Mouse (Mus musculus): ENCODE measurements around the gene Tmem82.

The Tmem82 gene

DNA sequence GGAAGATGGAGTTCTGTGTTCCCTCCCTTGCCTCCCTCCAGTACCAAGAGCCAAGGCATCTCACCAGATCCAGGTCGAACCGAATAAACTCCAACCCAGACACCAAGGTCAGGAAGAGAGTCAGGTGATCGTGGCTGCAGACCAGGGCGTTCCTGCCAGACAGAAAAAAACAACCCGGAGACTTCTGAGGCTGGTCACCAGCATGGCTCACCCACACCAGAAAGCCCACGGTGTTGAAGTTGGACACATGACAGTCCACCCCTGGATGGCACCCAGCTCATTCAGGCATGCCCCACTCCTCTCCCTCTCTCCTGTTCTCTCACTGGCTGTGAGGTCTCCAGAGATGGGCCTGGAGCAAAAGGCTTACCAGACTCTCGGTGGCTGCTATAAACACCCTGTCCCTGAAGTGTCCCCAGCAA lies 22.9 kb upstream of the Tmem82 start:
- in situ Hi-C loops (cut with MboI, MseI): no loop called here

DNA sequence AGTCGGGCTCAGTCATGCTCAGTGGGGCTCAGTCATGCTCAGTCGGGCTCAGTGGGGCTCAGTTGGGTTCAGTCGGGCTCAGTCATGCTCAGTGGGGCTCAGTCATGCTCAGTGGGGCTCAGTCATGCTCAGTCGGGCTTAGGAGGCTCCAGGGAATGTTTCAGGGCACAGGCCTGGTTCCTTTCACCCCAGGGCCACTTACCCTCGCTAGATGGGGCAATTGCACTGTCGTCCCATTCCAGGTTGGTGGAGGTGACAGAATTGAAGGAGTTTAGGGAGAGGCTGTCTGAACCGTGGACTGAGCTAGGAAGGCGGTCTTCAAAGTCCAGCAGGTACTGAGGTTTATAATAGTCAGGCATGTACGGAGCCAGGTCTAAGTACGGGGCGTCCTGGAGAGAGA lies 21.0 kb upstream of the Tmem82 start:
- in situ Hi-C loops (cut with MboI, MseI): no loop called here

DNA sequence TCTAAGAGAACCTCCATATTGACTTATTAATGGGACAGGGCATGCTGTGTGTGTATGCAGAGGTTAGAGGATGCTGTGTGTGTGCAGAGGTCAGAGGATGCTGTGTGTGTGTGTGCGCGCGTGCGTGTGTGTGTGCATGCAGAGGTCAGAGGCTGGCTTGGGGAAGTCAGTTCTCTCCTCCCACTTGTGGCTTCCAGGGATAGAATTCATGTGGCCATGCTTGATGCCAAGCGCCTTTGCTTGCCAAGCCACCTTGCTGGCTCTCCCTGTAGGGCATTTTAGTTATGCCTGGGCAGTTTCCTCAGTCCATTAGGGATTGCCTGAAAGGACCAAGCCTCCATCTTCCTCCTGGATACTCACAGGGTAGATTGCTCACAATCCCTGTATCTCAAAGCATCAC lies 18.3 kb upstream of the Tmem82 start:
- in situ Hi-C loops (cut with MboI, MseI): no loop called here

DNA sequence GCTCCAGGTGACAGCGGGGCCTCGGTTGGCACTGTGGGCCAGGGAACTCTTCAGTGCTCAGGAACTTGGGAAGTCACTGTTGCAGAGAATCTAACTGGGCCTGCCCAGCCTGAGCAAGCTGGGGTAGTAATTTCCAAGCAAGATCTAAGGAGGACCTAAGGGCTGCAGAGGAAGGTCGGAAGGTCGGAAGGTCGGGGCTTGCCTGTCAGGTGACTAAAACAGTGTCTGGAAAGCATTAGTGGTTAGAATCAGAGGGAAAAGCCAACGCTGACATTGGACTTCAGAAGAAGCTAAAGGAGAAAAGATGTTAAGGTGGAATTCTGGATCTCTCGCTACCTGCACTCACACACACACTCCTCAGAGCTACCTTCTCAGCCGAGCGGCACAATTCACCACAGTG lies 17.6 kb upstream of the Tmem82 start:
- in situ Hi-C loops (cut with MboI, MseI): no loop called here

DNA sequence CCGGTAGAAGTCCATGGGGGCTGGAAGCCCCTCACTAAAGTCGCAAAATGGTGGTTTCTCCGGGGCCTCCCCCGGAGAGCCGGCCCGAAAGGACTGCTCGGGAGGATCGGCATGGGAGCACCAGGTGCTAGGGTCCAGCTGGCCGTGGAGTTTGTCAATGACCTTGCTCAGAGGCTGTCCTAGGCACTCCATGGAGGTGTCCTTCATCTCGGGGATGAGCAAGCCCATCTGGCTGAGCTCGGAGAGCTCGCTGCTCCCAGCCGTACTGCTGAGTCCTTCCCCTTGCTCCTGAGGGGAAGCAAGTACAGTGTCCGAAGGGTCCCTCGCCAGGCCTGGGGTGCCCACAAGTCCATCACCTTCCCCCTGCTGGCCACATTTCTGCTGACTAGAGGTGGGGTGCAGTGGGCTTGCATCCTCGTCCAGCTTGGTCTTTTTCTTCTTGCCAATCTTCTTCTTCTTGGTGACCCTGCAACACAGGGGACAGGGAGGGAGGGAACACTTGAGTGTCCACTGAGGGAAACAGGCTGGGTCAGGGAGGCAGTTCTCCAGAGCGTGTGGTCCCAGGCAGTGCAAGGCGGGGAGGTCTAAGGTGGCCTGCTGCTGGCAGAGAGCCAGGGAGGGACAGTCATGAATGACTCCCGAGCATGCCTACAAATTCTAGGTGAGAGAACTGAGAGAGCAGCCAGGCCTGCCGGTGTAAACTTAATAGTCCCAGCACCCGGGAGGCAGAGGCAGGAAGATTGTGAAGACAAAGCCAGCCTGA lies 13.9 kb upstream of the Tmem82 start:
- in situ Hi-C loops (cut with MboI, MseI): no loop called here

DNA sequence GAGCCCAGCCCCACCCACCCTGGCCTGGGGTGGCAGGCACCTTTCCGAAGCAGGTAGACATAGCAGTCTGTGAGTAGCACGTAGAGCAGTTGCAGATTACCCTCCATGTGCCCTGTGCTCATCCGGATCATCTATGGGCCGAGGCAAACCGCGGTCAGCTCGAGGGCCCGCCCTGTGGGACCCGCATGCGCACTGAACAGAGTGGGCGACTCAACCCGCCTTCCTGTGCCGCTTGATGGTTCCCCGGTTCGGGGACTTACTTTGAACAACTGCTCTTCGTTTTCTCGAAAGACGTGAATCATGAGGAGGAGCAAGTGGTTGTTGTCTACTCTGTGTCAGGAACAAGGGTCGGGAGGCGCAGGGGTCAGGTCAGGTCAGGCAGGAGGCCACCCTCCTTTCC lies 12.8 kb upstream of the Tmem82 start:
- in situ Hi-C loops (cut with MboI, MseI): no loop called here

DNA sequence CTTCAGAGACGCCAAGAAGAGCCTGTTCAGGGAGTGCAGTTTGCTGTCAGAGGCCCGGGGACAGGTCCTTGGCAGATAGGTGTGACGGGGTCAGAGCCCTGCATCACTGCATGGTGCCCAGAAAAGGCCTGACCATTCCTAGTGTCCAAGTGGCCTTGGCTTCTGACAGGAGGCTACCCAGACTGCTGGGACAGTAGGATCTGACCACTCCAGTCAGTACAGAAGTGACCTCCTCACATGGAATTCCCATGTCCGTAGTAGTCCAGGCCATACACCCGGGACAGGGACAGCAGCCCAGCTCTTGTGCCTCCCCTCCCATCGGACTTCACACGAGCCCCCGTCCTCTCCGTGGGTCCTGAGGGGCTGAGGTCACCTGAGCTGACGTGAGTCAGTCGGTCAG lies 11.6 kb upstream of the Tmem82 start:
- in situ Hi-C loops (cut with MboI, MseI): no loop called here

DNA sequence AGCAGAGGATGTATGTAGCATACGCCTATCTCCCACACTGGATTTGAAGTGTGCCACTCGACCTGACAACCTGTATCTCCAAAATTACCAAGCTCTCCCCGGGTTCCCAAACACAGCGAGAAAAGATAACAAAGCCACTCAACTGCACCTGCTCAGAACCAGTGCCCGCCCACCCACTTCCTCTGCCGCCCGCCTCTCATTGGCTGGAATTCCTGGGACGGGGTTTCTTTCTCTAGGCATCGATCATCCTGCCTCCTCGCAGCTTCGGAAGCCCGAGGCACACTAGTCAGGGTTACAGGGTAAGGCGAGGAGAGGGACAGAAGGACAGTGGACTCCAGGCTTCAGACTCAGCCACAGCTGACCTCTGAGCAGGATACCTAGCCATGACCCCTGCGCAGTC lies 10.2 kb upstream of the Tmem82 start:
- in situ Hi-C loops (cut with MboI, MseI): no loop called here

DNA sequence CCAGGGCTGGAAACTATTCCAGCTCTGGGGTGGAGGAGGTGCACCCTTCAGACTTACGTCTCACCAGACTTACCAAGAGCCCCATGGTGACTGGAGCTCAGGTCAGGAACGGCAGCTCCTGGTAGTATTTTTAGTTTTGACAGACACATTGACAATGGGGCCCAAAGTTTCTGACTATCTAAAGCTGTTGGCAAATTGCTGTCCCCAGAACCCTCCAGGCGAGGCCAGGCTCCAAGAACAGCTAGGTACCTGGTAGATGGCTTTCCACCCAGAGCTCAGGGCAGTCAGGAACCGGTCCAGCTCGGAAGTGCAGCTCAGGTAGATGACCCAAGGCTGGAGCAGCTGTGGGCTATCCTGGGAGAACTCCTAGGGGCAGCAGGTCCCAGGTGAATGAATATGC lies 9.1 kb upstream of the Tmem82 start:
- in situ Hi-C loops (cut with MboI, MseI): no loop called here

DNA sequence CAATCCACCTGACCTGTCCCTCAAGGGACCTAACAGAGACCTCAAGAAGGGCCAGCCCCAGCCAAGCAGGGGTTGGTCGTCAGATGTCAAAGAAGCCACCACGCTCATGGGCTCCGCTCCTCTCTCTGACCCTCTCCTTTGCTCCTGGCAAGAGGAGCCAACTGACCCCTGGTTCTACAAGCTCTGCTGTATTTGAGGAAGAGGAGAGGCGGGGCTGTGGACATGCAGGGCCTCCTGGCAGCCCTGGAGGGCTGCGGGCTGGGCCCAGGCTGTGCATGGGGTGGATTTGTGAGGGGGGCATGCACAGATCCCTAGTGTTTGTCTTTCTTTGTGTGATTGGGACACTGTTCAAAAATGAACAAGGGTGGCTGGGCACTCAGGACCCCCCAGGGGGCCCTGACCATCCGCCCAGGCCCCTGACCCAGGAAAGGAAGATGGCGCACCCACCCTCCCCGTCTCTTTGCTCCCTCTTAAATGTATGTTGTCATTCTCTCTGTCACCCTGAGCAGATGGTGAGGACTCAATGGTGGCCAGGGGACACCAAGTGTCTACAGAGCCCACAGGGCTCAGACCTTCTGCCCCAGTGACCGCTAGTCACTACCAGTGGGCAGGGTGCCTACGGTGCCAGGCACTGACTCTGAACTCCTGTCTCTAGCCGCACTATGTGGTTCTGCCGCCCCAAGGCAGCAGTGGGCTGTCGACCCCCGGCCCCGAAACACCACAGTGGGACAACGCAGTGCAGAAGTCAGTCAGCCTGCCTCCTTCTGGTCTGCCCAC lies 7.5 kb upstream of the Tmem82 start:
- in situ Hi-C loops (cut with MboI, MseI): no loop called here

DNA sequence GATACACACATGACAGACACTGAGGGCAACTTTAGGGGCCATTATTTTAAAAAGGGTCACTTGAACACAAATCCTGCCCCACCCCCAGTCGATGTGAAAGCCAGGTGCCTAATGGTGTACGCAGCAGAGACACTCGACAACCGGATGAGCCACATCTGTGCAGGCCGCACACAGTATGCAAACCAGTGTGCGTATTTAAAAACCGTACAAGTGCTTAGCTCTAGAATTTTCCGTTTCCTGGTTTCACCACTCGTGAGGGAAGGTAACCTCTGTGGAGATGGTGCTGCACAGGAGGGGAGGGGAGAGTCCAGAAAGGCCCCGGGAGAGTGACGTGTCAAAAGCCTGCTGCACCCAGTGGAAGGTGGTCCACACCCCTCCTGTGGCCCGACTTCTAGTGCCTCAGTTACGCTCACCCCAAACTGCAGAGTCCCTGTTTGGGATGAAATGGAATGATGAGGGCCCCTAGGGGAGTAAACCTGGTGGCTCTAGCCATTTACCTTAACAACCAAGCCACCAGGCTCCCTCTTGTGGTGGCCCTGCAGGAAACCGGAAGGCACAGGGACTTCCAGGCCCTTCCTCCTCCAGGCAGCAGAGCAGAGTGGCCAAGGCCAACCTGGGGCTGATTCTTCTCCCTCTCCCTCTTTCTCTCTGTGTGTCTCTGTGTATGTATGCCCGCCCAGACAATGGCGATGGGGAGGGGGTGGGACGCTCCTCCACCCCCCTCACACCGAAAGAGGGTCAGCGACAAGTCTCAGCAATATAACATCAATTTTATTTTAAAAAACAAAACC lies 6.7 kb upstream of the Tmem82 start:
- in situ Hi-C loops (cut with MboI, MseI): no loop called here

DNA sequence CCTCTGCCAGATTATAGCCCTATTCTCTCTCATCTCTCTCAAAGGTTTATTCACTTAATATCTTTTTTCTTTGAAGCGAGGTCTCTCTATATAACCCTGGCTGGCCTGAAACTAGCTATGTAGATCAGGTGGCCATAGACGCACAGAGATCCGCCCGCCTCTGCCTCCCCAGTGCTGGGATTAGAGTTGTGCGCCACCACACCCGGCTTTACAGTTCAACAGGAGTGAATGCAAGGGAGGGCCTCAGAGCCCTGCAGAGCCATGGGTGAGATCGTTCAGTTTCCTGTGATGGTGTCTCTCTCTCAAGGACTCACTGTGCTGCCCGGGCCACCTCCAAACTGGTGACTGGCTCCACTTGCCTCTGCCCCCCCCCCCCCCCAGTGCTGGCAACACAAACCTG lies 5.7 kb upstream of the Tmem82 start:
- in situ Hi-C loops (cut with MboI, MseI): no loop called here

DNA sequence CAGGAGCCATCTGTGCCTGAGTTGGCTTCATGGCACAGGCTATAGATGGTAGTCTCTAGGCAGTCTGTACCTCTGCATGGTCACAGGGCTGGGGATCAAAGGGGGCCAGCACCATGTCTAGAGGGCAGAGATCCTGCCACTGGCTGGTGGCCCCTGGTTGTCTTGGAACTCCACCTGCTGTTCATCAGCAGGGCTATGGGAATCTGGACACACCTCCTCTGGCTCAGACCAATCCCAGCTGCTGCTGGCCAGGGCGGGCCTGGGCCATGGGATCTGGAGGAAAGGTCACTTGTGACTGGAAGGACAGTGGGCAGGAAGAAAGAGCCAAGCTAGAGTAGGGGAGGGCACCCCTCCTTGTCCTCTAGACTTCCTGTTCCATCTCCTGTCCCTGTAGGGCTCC lies 5.2 kb upstream of the Tmem82 start, which contains the start of gene Slc25a34:
Slc25a34 (minus strand) TSS at position 156 of the 400 bp plus-strand sequence.
- in situ Hi-C loops (cut with MboI, MseI): no loop called here

DNA sequence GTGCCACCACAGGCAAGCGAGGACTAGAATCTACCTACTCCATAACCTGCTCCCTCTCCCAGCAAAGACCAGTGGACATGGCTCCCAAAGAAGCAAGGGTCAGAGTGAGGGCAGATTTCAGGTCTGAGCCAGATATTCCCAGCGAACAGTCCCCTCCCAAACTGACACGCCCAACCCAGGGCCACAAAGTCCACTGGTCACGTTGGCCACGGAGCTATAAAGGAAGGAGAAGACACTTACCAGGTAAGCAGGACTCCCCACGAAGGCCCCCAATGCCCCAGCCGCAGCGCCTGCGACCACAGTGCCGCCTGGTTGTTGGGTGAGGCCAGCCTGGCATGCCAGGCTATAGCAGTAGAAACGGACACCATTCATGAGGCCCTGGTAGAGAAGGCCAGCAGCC lies 4.6 kb upstream of the Tmem82 start:
- in situ Hi-C loops (cut with MboI, MseI): no loop called here

DNA sequence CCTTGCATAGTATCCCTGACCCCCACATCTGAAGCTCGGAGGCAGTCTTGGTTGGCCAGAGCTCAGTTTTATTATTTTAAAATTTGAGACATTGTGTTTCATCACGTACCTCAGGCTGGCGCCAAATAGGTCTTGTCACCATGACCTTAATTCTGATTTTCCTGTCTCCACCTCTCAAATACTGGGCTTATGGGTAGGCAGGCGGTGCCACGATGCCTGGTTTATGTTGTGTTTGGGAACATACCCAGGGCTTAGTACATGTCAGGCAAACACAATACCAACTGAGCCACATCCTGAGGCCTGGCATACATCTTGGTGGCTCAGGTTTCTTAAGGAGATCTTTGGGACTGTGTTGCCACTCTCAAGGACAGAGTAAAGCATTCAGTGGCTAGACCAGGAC lies 4.1 kb upstream of the Tmem82 start:
- in situ Hi-C loops (cut with MboI, MseI): no loop called here

DNA sequence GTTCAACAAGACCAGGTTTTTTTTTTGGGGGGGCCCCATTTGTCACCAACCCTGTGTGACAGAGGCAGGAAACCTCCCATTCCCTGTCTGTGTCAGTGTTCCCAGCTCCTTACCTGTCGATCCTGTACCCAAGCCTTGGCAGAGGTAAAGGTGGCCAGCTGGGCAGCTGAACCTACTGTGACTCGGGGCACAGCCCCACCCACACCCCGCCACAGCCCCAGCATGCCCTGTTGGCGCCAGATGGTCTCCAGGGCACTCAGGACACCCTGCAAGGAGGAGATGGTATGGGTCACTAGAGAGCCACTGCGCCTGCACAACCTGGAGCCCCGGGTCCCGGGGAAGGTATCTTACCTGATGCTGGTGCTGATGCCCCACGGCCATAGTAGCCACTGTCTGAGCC lies 3.7 kb upstream of the Tmem82 start:
- in situ Hi-C loops (cut with MboI, MseI): no loop called here

DNA sequence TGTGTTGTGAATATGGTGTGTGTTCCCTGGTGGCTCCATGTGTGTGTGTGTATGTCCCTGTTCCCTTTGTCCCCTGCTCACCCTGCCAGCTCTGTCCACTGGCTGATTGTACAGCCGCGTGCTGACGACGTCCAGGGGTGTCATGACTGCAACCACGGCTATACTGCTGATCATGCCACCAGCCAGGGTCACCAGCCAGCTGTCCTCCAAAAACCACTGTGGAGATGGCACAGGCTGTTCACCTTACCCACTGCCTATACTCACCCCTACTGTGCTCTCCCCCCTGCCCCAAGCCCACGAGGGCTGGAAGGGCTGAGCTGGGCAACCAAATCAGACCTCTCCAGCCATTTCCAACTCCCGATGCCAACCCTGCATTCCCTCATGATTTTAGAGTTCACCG lies 2.9 kb upstream of the Tmem82 start:
- in situ Hi-C loops (cut with MboI, MseI): no loop called here

DNA sequence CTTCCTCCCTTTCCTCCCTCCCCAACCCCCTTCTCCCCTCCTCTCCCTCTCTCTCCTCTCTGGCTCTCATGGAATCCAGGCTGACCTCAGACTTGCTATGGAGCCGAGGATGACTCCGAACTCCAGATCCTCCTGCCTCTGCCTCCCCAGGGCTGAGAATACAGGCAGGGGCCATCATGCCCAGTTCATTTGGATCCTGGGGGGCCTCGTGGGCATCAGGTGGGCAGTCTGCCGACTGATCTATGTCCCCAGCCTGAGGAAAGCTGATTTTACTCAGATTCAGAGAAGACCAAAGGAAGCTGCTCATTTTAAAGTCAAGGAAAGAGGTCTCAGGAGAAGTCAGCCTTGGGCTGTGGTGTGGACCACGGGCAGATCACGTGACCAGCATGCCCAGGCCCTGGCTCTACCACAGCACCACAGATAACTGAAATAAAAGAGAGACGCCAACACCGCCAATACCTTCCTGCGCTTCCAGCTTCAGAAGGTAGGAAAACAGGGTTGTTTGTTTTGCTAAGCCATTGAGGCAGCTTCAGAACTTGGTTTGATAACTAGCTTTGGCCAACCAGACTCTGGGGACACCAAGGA lies 958 bp upstream of the Tmem82 start:
- in situ Hi-C loops (cut with MboI, MseI): loop anchor here (10.0 kb wide), 2 partner anchors 225 to 925 kb away; partner anchors contain the start of gene Ctrc

DNA sequence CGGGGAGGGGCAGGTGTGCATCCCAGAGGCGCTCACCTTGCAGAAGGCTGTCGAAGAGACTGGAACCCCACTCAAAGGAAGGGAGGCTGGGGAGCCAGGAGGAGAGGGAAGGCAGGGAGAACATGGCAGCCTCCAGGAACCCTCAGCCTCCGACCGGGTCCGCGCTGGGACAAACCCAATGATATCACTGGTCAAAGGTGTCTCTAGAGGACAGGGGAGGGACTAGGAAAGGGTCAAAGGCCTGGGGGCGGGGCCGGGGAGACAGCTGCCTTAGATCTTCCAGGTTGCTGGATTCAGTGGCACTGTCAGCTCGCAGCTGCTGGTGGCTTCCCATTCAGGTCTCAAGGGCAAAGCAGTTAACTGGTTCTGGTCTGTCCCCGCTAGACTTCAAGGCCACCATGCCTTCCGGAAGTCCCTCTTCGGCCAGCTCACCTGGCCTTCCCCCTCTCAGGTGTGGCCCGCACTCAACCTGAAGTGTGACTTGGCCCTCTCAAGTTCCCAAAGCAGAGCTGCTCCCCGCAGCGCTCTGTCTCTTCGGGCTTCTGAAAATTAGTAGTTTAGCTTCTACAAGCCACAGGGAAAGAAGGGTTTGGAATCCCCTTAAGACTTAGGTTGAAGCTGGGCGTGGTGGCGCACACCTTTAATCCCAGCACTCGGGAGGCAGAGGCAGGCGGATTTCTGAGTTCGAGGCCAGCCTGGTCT lies 419 bp downstream of the Tmem82 start:
- in situ Hi-C loops (cut with MboI, MseI): loop anchor here (10.0 kb wide), 2 partner anchors 227 to 927 kb away; partner anchors contain the start of gene Ctrc

DNA sequence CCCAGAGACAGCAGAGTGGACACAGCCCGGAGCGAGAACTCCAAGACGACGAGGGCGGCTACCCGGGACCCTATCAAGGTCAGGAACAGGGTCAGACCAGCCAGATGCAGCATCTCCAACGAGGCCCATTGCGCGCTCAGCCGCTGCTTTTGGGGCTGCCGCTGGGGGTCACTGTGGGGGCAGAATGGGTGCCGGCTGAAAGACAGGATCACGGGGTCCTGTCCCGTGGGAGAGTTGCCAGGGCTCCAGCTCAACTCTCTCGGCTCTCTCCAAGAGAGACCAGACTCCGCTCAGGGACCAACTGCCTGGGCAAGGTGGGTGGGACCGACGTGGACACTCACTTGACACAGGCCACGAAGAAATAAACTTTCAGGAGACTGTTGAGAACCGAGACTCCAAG lies 1.1 kb downstream of the Tmem82 start:
- in situ Hi-C loops (cut with MboI, MseI): loop anchor here (10.0 kb wide), 2 partner anchors 228 to 928 kb away; partner anchors contain the start of gene Ctrc

DNA sequence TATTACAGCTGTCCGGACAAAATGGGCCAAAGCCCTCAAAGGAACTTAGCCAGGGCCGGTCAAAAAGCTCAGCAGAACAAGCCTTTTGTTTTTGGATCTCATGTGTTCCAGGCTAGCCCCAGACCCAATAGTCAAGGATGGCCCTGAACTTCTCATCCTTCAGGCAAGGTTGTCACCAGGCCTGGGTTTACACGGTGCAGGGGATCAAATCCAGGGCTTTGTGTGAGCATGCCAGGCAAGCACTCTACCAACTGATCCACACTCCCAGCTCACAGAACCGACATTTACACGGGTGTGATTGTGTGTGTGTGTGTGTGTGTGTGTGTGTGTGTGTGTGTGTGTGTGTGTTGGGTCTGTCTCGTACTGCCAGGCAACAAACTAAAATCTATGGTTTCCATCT lies 1.6 kb downstream of the Tmem82 start:
- in situ Hi-C loops (cut with MboI, MseI): loop anchor here (10.0 kb wide), 2 partner anchors 228 to 928 kb away; partner anchors contain the start of gene Ctrc

All from T-helper 1 cell (primary cell).